Mouse (Mus musculus) lung, embryonic 14.5 days (tissue): ENCODE data around the gene Arhgef11. TPM values are rescaled to one million over a fixed set of nuclear protein-coding genes. Genes with fewer than 3 reads are reported as not detected.
A peak's percentile ranks its signal among the peaks of the same experiment; 100 is the strongest.

Experiments
- ATAC-seq: fragments of 200-750 bp; cut with Nextera tagmentation; 2 replicates; pipeline ENCODE4 v1.8.0; 2017; ENCODE audit warnings: mild to moderate bottlenecking, moderate TSS enrichment, moderate library complexity; ENCODE audit not compliant: insufficient read depth
- DNase-seq: peaks from one replicate; pipeline ENCODE4 v3.0.0-alpha.2; 2015
- H3K27ac ChIP-seq: fragments of 300-500 bp; sonication (generic); 2 replicates; pipeline ENCODE4 v1.5.1; 2014; ENCODE audit warnings: low read depth, mild to moderate bottlenecking, moderate library complexity
- H3K27me3 ChIP-seq: fragments of 300-500 bp; sonication (generic); 2 replicates; pipeline ENCODE4 v1.6.1; 2014; ENCODE audit warnings: low read length, control low read depth; ENCODE audit not compliant: insufficient read depth
- H3K36me3 ChIP-seq: fragments of 300-500 bp; sonication (generic); 2 replicates; pipeline ENCODE4 v1.6.1; 2014; ENCODE audit warnings: control low read depth; ENCODE audit not compliant: insufficient read depth
- H3K4me1 ChIP-seq: fragments of 300-500 bp; sonication (generic); 2 replicates; pipeline ENCODE4 v1.6.1; 2014; ENCODE audit warnings: antibody characterized with exemption, control low read depth; ENCODE audit not compliant: insufficient read depth
- H3K4me2 ChIP-seq: fragments of 300-500 bp; sonication (generic); 2 replicates; pipeline ENCODE4 v1.6.1; 2014; ENCODE audit warnings: mild to moderate bottlenecking
- H3K4me3 ChIP-seq: fragments of 300-500 bp; sonication (generic); 2 replicates; pipeline ENCODE4 v1.5.1; 2014; ENCODE audit warnings: low read depth, low read length
- H3K9ac ChIP-seq: fragments of 300-500 bp; sonication (generic); 2 replicates; pipeline ENCODE4 v1.6.1; 2014
- H3K9me3 ChIP-seq: fragments of 300-500 bp; sonication (generic); 2 replicates; pipeline ENCODE4 v1.6.1; 2016; ENCODE audit warnings: low read depth, low read length, control low read depth
- CTCF ChIP-seq: IDR thresholded peaks from 2 replicates; pipeline ENCODE4 v1.5.1; 2016; ENCODE audit warnings: antibody characterized with exemption, low read depth
- WGBS: fragments of 180-500 bp; shearing (Covaris S2); extraction: QIAGEN DNeasy Blood & Tissue Kit; methylation state at CpG from one replicate; pipeline ENCODE4 v1.1.7; 2014; 5-methylcytosine and 5-hydroxymethylcytosine counted together
- polyA plus RNA-seq: library from polyadenylated mRNA; unstranded; fragments of >200 nt; fragmentation: Nextera tagmentation; extraction: Ambion mirVana; gene quantifications from 2 replicates; pipeline ENCODE4 v1.2.1, GENCODE M21; 2014

Gene Arhgef11
- polyA plus RNA-seq, 1 experiment from 2014 or later: 18.8 TPM

GRCm38 (mm10) chr3:87756488-87756887 lies 139.1 kb downstream of the Arhgef11 start:
- peaks cover under 1% of the 10 kb centered on the region; the same call in 1 of the 2 replicates for H3K4me1 ChIP-seq
- H3K9ac ChIP-seq: no peak overlapping the region
- H3K4me3 ChIP-seq: no peak overlapping the region
- H3K4me2 ChIP-seq: peak overlapping the region; percentile 50
- no peak for DNase-seq
- no peaks in the 10 kb centered on the region for H3K27me3 ChIP-seq
- H3K36me3 ChIP-seq: peaks cover 50% of the 10 kb centered on the region
- no peak for TF ChIP-seq CTCF
- H3K27ac ChIP-seq: no peak overlapping the region
- ATAC-seq: no peak
- 54% methylated on average over 20 of the region's 20 CpGs for WGBS
- H3K9me3 ChIP-seq: no peaks in the 10 kb centered on the region

- Histone ChIP-seq H3K4me1 (peaks cover 15% of the 10 kb centered on the region), H3K27me3 (no peaks in the 10 kb centered on the region), H3K36me3 (peaks cover 36% of the 10 kb centered on the region), H3K4me3 (no peak overlapping the region), H3K9ac (no peak overlapping the region), H3K9me3 (no peaks in the 10 kb centered on the region), H3K4me2 (no peak overlapping the region), H3K27ac (no peak overlapping the region)
- 35% methylated on average over 4 of the region's 5 CpGs for WGBS
- DNase-seq (peak; percentile 27), ATAC-seq (no peak)
- no peak for TF ChIP-seq CTCF
Observed at GRCm38 (mm10) chr3:87758641-87759040, 141.3 kb downstream of the Arhgef11 start.

GRCm38 (mm10) chr3:87761408-87762375 lies 144.3 kb downstream of the Arhgef11 start:
- ATAC-seq: no peak
- Histone ChIP-seq H3K9ac (no peak overlapping the region; the same call in 1 of the 2 replicates), H3K4me3 (no peak overlapping the region), H3K4me1 (peaks cover 34% of the 10 kb centered on the region), H3K36me3 (peaks cover 25% of the 10 kb centered on the region; the same call in 1 of the 2 replicates), H3K9me3 (no peaks in the 10 kb centered on the region), H3K27ac (peak overlapping the region; percentile 24; the same call in 1 of the 2 replicates), H3K27me3 (no peaks in the 10 kb centered on the region), H3K4me2 (no peak overlapping the region)
- TF ChIP-seq CTCF: no peak
- 55% methylated on average over 20 of the region's 20 CpGs for WGBS
- DNase-seq: no peak

- DNase-seq (no peak), ATAC-seq (peak; percentile 3; the same call in 1 of the 2 replicates)
- TF ChIP-seq CTCF: no peak
- Histone ChIP-seq H3K27me3 (no peaks in the 10 kb centered on the region), H3K36me3 (peaks cover 14% of the 10 kb centered on the region; the same call in 1 of the 2 replicates), H3K4me3 (no peak overlapping the region), H3K4me1 (peaks cover 42% of the 10 kb centered on the region), H3K9me3 (no peaks in the 10 kb centered on the region), H3K27ac (peak overlapping the region; percentile 97), H3K9ac (peak overlapping the region; percentile 48), H3K4me2 (peak overlapping the region; percentile 57)
- 18% methylated on average over 4 of the region's 4 CpGs for WGBS
Observed at GRCm38 (mm10) chr3:87763202-87763601, 145.8 kb downstream of the Arhgef11 start.

- H3K27ac ChIP-seq: peak overlapping the region; percentile 97
- peak overlapping the region; percentile 57 for H3K4me2 ChIP-seq
- WGBS: 15% methylated on average over 15 of the region's 15 CpGs
- TF ChIP-seq CTCF: peak; percentile 24
- DNase-seq (peak; percentile 94), ATAC-seq (peak; percentile 74)
- peaks cover 42% of the 10 kb centered on the region for H3K4me1 ChIP-seq
- peak overlapping the region; percentile 48 for H3K9ac ChIP-seq
- H3K27me3 ChIP-seq: no peaks in the 10 kb centered on the region
- H3K9me3 ChIP-seq: no peaks in the 10 kb centered on the region
- H3K36me3 ChIP-seq: 0 out of 2 replicates have a peak, but pooled peaks cover 12% of the 10 kb centered on the region
- H3K4me3 ChIP-seq: peak overlapping the region; percentile 17; the same call in 1 of the 2 replicates
Observed at GRCm38 (mm10) chr3:87763683-87764289, 146.4 kb downstream of the Arhgef11 start.

GRCm38 (mm10) chr3:87764506-87764905 lies 147.1 kb downstream of the Arhgef11 start:
- DNase-seq: peak; percentile 82
- Histone ChIP-seq H3K4me3 (peak overlapping the region; percentile 17; the same call in 1 of the 2 replicates), H3K9me3 (no peaks in the 10 kb centered on the region), H3K36me3 (0 out of 2 replicates have a peak, but pooled peaks cover 5% of the 10 kb centered on the region), H3K4me2 (peak overlapping the region; percentile 57), H3K27me3 (no peaks in the 10 kb centered on the region), H3K27ac (peak overlapping the region; percentile 97), H3K4me1 (peaks cover 42% of the 10 kb centered on the region), H3K9ac (peak overlapping the region; percentile 32; the same call in 1 of the 2 replicates)
- 16% methylated on average over 10 of the region's 10 CpGs for WGBS
- TF ChIP-seq CTCF: no peak
- ATAC-seq: peak; percentile 22
